Mouse (Mus musculus) lung, adult 2 months (tissue): ENCODE results near the gene Dpysl5.

ENCODE experiments used
- CTCF ChIP-seq: fragments of 200-500 bp; IDR thresholded peaks from 2 replicates; pipeline ENCODE4 v1.5.1; 2011; ENCODE audit warnings: mild to moderate bottlenecking, low read length, control low read depth; ENCODE audit not compliant: insufficient read depth
- POLR2A ChIP-seq: fragments of 200-500 bp; IDR thresholded peaks from 2 replicates; pipeline ENCODE4 v1.6.1; 2011; ENCODE audit warnings: low read depth, mild to moderate bottlenecking, control low read depth, low read length, borderline replicate concordance; ENCODE audit errors: extremely low read depth

GRCm38 (mm10) chr5:30780699-30781098 lies 69.3 kb downstream of the Dpysl5 start:
- TF ChIP-seq CTCF (no peak), POLR2A (no peak)
